Mouse (Mus musculus) limb, embryonic 12.5 days (tissue): ENCODE results near the gene Mocs1. TPM values are rescaled to one million over a fixed set of nuclear protein-coding genes. Genes with fewer than 3 reads are reported as not detected.

Source experiments
- ATAC-seq: fragments of 200-750 bp; cut with Nextera tagmentation; 2 replicates; pipeline ENCODE4 v1.8.0; 2017; ENCODE audit warnings: low read depth, moderate TSS enrichment; ENCODE audit not compliant: insufficient number of reproducible peaks, insufficient read depth, low FRiP score, low TSS enrichment
- H3K27ac ChIP-seq: fragments of 300-500 bp; sonication (generic); 2 replicates; pipeline ENCODE4 v1.5.1; 2016; ENCODE audit warnings: mild to moderate bottlenecking, moderate library complexity
- H3K27me3 ChIP-seq: fragments of 300-500 bp; sonication (generic); 2 replicates; pipeline ENCODE4 v1.6.1; 2016; ENCODE audit warnings: mild to moderate bottlenecking, moderate library complexity
- H3K36me3 ChIP-seq: fragments of 300-500 bp; sonication (generic); 2 replicates; pipeline ENCODE4 v1.6.1; 2016; ENCODE audit warnings: mild to moderate bottlenecking, moderate library complexity
- H3K4me1 ChIP-seq: fragments of 300-500 bp; sonication (generic); replicated peaks from 2 replicates; pipeline ENCODE4 v1.6.1; 2016
- H3K4me2 ChIP-seq: fragments of 300-500 bp; sonication (generic); 2 replicates; pipeline ENCODE4 v1.6.1; 2016; ENCODE audit warnings: mild to moderate bottlenecking, moderate library complexity
- H3K4me3 ChIP-seq: fragments of 300-500 bp; sonication (generic); replicated peaks from 2 replicates; pipeline ENCODE4 v1.5.1; 2016; ENCODE audit warnings: mild to moderate bottlenecking
- H3K9ac ChIP-seq: fragments of 300-500 bp; sonication (generic); replicated peaks from 2 replicates; pipeline ENCODE4 v1.6.1; 2016; ENCODE audit warnings: mild to moderate bottlenecking, moderate library complexity
- H3K9me3 ChIP-seq: fragments of 300-500 bp; sonication (generic); 2 replicates; pipeline ENCODE4 v1.6.1; 2016; ENCODE audit warnings: mild to moderate bottlenecking, moderate library complexity
- WGBS: fragments of 180-500 bp; shearing (Covaris S2); methylation state at CpG from one replicate; pipeline ENCODE4 v1.1.7; 2016; 5-methylcytosine and 5-hydroxymethylcytosine counted together
- polyA plus RNA-seq: library from polyadenylated mRNA; unstranded; fragments of >200 nt; fragmentation: Nextera tagmentation; extraction: Ambion mirVana; gene quantifications from 2 replicates; pipeline ENCODE4 v1.2.1, GENCODE M21; 2016

Mocs1 gene
- polyA plus RNA-seq, 1 experiment from 2014 or later: 3.3 TPM

- no peaks in the 10 kb centered on the region for H3K36me3 ChIP-seq
- H3K9me3 ChIP-seq: no peaks in the 10 kb centered on the region
- 77% methylated on average over 3 of the region's 3 CpGs for WGBS
- no peak overlapping the region for H3K9ac ChIP-seq
- H3K4me3 ChIP-seq: no peak overlapping the region
- H3K27me3 ChIP-seq: no peaks in the 10 kb centered on the region
- H3K27ac ChIP-seq: no peak overlapping the region
- no peak for ATAC-seq
- no peaks in the 10 kb centered on the region for H3K4me1 ChIP-seq
- H3K4me2 ChIP-seq: no peak overlapping the region
Measured at GRCm38 (mm10) chr17:49416228-49416627, 11.9 kb upstream of the Mocs1 start.

GRCm38 (mm10) chr17:49419813-49420212 lies 8.3 kb upstream of the Mocs1 start:
- Histone ChIP-seq H3K4me1 (no peaks in the 10 kb centered on the region), H3K4me3 (no peak overlapping the region), H3K9me3 (no peaks in the 10 kb centered on the region), H3K27me3 (no peaks in the 10 kb centered on the region), H3K4me2 (no peak overlapping the region), H3K9ac (no peak overlapping the region), H3K36me3 (no peaks in the 10 kb centered on the region), H3K27ac (no peak overlapping the region)
- ATAC-seq: no peak
- WGBS: 65% methylated on average over 6 of the region's 6 CpGs

GRCm38 (mm10) chr17:49422286-49423066 lies 5.7 kb upstream of the Mocs1 start:
- Histone ChIP-seq H3K36me3 (no peaks in the 10 kb centered on the region), H3K9me3 (no peaks in the 10 kb centered on the region), H3K27me3 (no peaks in the 10 kb centered on the region), H3K4me3 (no peak overlapping the region), H3K27ac (no peak overlapping the region), H3K4me2 (no peak overlapping the region), H3K4me1 (no peaks in the 10 kb centered on the region), H3K9ac (no peak overlapping the region)
- WGBS: 74% methylated on average over 3 of the region's 3 CpGs
- ATAC-seq: no peak

- Histone ChIP-seq H3K4me3 (no peak overlapping the region), H3K9ac (no peak overlapping the region), H3K27ac (no peak overlapping the region), H3K4me2 (no peak overlapping the region), H3K4me1 (no peaks in the 10 kb centered on the region), H3K36me3 (no peaks in the 10 kb centered on the region), H3K27me3 (no peaks in the 10 kb centered on the region), H3K9me3 (no peaks in the 10 kb centered on the region)
- no peak for ATAC-seq
- WGBS: 91% methylated on average over 2 of the region's 2 CpGs
Measured at GRCm38 (mm10) chr17:49423067-49423325, 5.2 kb upstream of the Mocs1 start.

- Histone ChIP-seq H3K36me3 (no peaks in the 10 kb centered on the region), H3K9ac (no peak overlapping the region), H3K4me1 (peaks cover 3% of the 10 kb centered on the region), H3K4me3 (no peak overlapping the region), H3K27ac (no peak overlapping the region), H3K4me2 (no peak overlapping the region), H3K27me3 (no peaks in the 10 kb centered on the region), H3K9me3 (no peaks in the 10 kb centered on the region)
- ATAC-seq: no peak
- 89% methylated on average over 3 of the region's 3 CpGs for WGBS
Measured at GRCm38 (mm10) chr17:49423872-49424271, 4.3 kb upstream of the Mocs1 start.

GRCm38 (mm10) chr17:49427631-49428238 lies 427 bp upstream of the Mocs1 start:
- peak overlapping the region; percentile 75 for H3K4me3 ChIP-seq
- H3K9me3 ChIP-seq: no peaks in the 10 kb centered on the region
- peak overlapping the region; percentile 84 for H3K4me2 ChIP-seq
- WGBS: 23% methylated on average over 9 of the region's 9 CpGs
- peaks cover 22% of the 10 kb centered on the region for H3K4me1 ChIP-seq
- no peaks in the 10 kb centered on the region for H3K36me3 ChIP-seq
- ATAC-seq: peak; percentile 45
- H3K27ac ChIP-seq: no peak overlapping the region
- no peak overlapping the region for H3K9ac ChIP-seq
- H3K27me3 ChIP-seq: no peaks in the 10 kb centered on the region

GRCm38 (mm10) chr17:49428751-49429415 lies 721 bp downstream of the Mocs1 start:
- WGBS: 47% methylated on average over 13 of the region's 13 CpGs
- H3K27ac ChIP-seq: peak overlapping the region; percentile 69
- H3K36me3 ChIP-seq: peaks cover 9% of the 10 kb centered on the region
- peak overlapping the region; percentile 84 for H3K4me2 ChIP-seq
- H3K9me3 ChIP-seq: no peaks in the 10 kb centered on the region
- no peaks in the 10 kb centered on the region for H3K27me3 ChIP-seq
- H3K9ac ChIP-seq: peak overlapping the region; percentile 86
- H3K4me1 ChIP-seq: peaks cover 22% of the 10 kb centered on the region
- ATAC-seq: no peak
- peak overlapping the region; percentile 75 for H3K4me3 ChIP-seq

GRCm38 (mm10) chr17:49429471-49430129 lies 1.4 kb downstream of the Mocs1 start:
- peak overlapping the region; percentile 75 for H3K4me3 ChIP-seq
- ATAC-seq: no peak
- no peak overlapping the region; the same call in 1 of the 2 replicates for H3K9ac ChIP-seq
- peaks cover 22% of the 10 kb centered on the region for H3K4me1 ChIP-seq
- H3K4me2 ChIP-seq: peak overlapping the region; percentile 84
- peaks cover 16% of the 10 kb centered on the region for H3K36me3 ChIP-seq
- H3K27ac ChIP-seq: no peak overlapping the region
- 88% methylated on average over 6 of the region's 6 CpGs for WGBS
- H3K9me3 ChIP-seq: no peaks in the 10 kb centered on the region
- H3K27me3 ChIP-seq: no peaks in the 10 kb centered on the region

GRCm38 (mm10) chr17:49430136-49430535 lies 2.0 kb downstream of the Mocs1 start:
- Histone ChIP-seq H3K4me2 (0 out of 2 replicates have a peak overlapping the region, but pooled peaks have one; percentile 84), H3K9me3 (no peaks in the 10 kb centered on the region), H3K4me3 (no peak overlapping the region), H3K9ac (no peak overlapping the region; the same call in 1 of the 2 replicates), H3K4me1 (peaks cover 22% of the 10 kb centered on the region), H3K27me3 (no peaks in the 10 kb centered on the region), H3K36me3 (peaks cover 21% of the 10 kb centered on the region), H3K27ac (no peak overlapping the region)
- ATAC-seq: no peak
- 80% methylated on average over 6 of the region's 6 CpGs for WGBS

- H3K9me3 ChIP-seq: 0 out of 2 replicates have a peak, but pooled peaks cover 3% of the 10 kb centered on the region
- H3K9ac ChIP-seq: no peak overlapping the region
- H3K36me3 ChIP-seq: peaks cover 31% of the 10 kb centered on the region
- H3K4me1 ChIP-seq: peaks cover 22% of the 10 kb centered on the region
- WGBS: 90% methylated on average over 6 of the region's 6 CpGs
- no peaks in the 10 kb centered on the region for H3K27me3 ChIP-seq
- H3K27ac ChIP-seq: no peak overlapping the region
- no peak overlapping the region for H3K4me3 ChIP-seq
- no peak overlapping the region for H3K4me2 ChIP-seq
- ATAC-seq: no peak
Measured at GRCm38 (mm10) chr17:49431176-49431575, 3.0 kb downstream of the Mocs1 start.

GRCm38 (mm10) chr17:49432071-49432711 lies 4.0 kb downstream of the Mocs1 start:
- WGBS: 45% methylated on average over 4 of the region's 4 CpGs
- peaks cover 34% of the 10 kb centered on the region for H3K36me3 ChIP-seq
- no peak overlapping the region for H3K4me2 ChIP-seq
- no peaks in the 10 kb centered on the region for H3K27me3 ChIP-seq
- H3K27ac ChIP-seq: peak overlapping the region; percentile 12; the same call in 1 of the 2 replicates
- no peak overlapping the region for H3K9ac ChIP-seq
- no peak overlapping the region for H3K4me3 ChIP-seq
- 0 out of 2 replicates have a peak, but pooled peaks cover 3% of the 10 kb centered on the region for H3K9me3 ChIP-seq
- peaks cover 22% of the 10 kb centered on the region for H3K4me1 ChIP-seq
- ATAC-seq: no peak
